Mouse (Mus musculus) retina, adult 2 months (tissue): Measurements from ENCODE around the gene Rgs8.

Experiments used
- DNase-seq: peaks from one replicate; pipeline ENCODE4 v3.0.0-alpha.2; 2012; ENCODE audit warnings: low read depth, low spot score

Rgs8 gene

GRCm38 (mm10) chr1:153704174-153704573 lies 51.3 kb downstream of the Rgs8 start:
- DNase-seq, result no peak

- DNase-seq, result no peak
Measured at GRCm38 (mm10) chr1:153704996-153705395, 52.2 kb downstream of the Rgs8 start.

- DNase-seq, result no peak
Measured at GRCm38 (mm10) chr1:153708626-153709025, 55.8 kb downstream of the Rgs8 start.

- DNase-seq, result no peak
Measured at GRCm38 (mm10) chr1:153709451-153709850, 56.6 kb downstream of the Rgs8 start.

GRCm38 (mm10) chr1:153711544-153712262 lies 58.9 kb downstream of the Rgs8 start:
- DNase-seq, result no peak

GRCm38 (mm10) chr1:153712633-153713032 lies 59.8 kb downstream of the Rgs8 start:
- no peak for DNase-seq

- DNase-seq, result no peak
Measured at GRCm38 (mm10) chr1:153717990-153718389, 65.2 kb downstream of the Rgs8 start.

GRCm38 (mm10) chr1:153720935-153721334 lies 68.1 kb downstream of the Rgs8 start:
- DNase-seq, result no peak

- no peak for DNase-seq
Measured at GRCm38 (mm10) chr1:153721565-153722310, 68.9 kb downstream of the Rgs8 start.

GRCm38 (mm10) chr1:153723426-153723825 lies 70.6 kb downstream of the Rgs8 start:
- DNase-seq, result no peak

GRCm38 (mm10) chr1:153726636-153727035 lies 73.8 kb downstream of the Rgs8 start:
- no peak for DNase-seq

GRCm38 (mm10) chr1:153729806-153730205 lies 77.0 kb downstream of the Rgs8 start:
- DNase-seq, result no peak

GRCm38 (mm10) chr1:153730671-153731070 lies 77.8 kb downstream of the Rgs8 start:
- DNase-seq, result no peak

- DNase-seq, result no peak
Measured at GRCm38 (mm10) chr1:153733181-153733580, 80.4 kb downstream of the Rgs8 start.

GRCm38 (mm10) chr1:153734866-153735265 lies 82.0 kb downstream of the Rgs8 start:
- DNase-seq, result no peak

GRCm38 (mm10) chr1:153736096-153736495 lies 83.3 kb downstream of the Rgs8 start:
- DNase-seq, result no peak

- DNase-seq, result no peak
Measured at GRCm38 (mm10) chr1:153737101-153738085, 84.6 kb downstream of the Rgs8 start.

- no peak for DNase-seq
Measured at GRCm38 (mm10) chr1:153739437-153740015, 86.7 kb downstream of the Rgs8 start.

GRCm38 (mm10) chr1:153740145-153740544 lies 87.3 kb downstream of the Rgs8 start, which contains the start of gene Rgs16:
Gene Rgs16 (plus strand): TSS chr1:153740349.
- DNase-seq, result no peak

- no peak for DNase-seq
Measured at GRCm38 (mm10) chr1:153740775-153741400, 88.1 kb downstream of the Rgs8 start.
